Mouse (Mus musculus) stomach, adult 2 months (tissue): ENCODE measurements around the gene 1810009A15Rik. TPM values are rescaled to one million over a fixed set of nuclear protein-coding genes. Genes with fewer than 3 reads are reported as not detected.

Experiments
- polyA plus RNA-seq: library from polyadenylated mRNA; depleted of rRNA; stranded (reverse); fragments of >200 nt; gene quantifications from 2 replicates; pipeline ENCODE4 v1.2.3, GENCODE M21; 2012; rRNA removed

The 1810009A15Rik gene
- polyA plus RNA-seq = 2.3 and 2.6 TPM in 2 replicates

GRCm38 (mm10) chr19:8888511-8889385, at the start of gene 1810009A15Rik, which contains the start of gene Gm49416:
Gene 1810009A15Rik (plus strand): TSS chr19:8888853.
Gene Gm49416 (plus strand): TSS chr19:8888926.

GRCm38 (mm10) chr19:8839103-8839907, 49.3 kb upstream of the 1810009A15Rik start, which contains the start of gene Gng3:
Gene Gng3 (minus strand): TSS chr19:8839194.

GRCm38 (mm10) chr19:8850402-8850901, 38.2 kb upstream of the 1810009A15Rik start, which contains the start of gene Lrrn4cl:
Gene Lrrn4cl (plus strand): TSS chr19:8850768.

GRCm38 (mm10) chr19:8871267-8872186, 17.1 kb upstream of the 1810009A15Rik start, which contains the start of gene Ubxn1:
Gene Ubxn1 (plus strand): TSS chr19:8871496.

GRCm38 (mm10) chr19:8880311-8881033, 8.2 kb upstream of the 1810009A15Rik start, which contains the start of gene Uqcc3:
Gene Uqcc3 (minus strand): TSS chr19:8880923.

GRCm38 (mm10) chr19:8883616-8884015, 5.0 kb upstream of the 1810009A15Rik start, which contains the start of the genes Lbhd1 and Gm49403:
Gene Lbhd1 (plus strand): TSS chr19:8883732.
Gene Gm49403 (plus strand): TSS chr19:8883930.

GRCm38 (mm10) chr19:8892829-8893766, 4.4 kb downstream of the 1810009A15Rik start, which contains the start of gene Ints5:
Gene Ints5 (plus strand): TSS chr19:8893005.

GRCm38 (mm10) chr19:8897865-8898495, 9.3 kb downstream of the 1810009A15Rik start, which contains the start of gene Ganab:
Gene Ganab (plus strand): TSS chr19:8898071.

GRCm38 (mm10) chr19:8920073-8920736, 31.6 kb downstream of the 1810009A15Rik start, which contains the start of gene B3gat3:
Gene B3gat3 (plus strand): TSS chr19:8920374.

GRCm38 (mm10) chr19:8929224-8930088, 40.8 kb downstream of the 1810009A15Rik start, which contains the start of the genes Rom1 and Eml3:
Gene Rom1 (minus strand): TSS chr19:8929356.
Gene Eml3 (plus strand): TSS chr19:8929552.

Other genes starting within 250 kb of the 1810009A15Rik start
- gene Chrm1, start 225.1 kb upstream of the 1810009A15Rik start, polyA plus RNA-seq = 2.4 and 2.8 TPM in 2 replicates
- 59.0 and 70.9 TPM in 2 replicates for gene Slc3a2, start 165.5 kb upstream of the 1810009A15Rik start, polyA plus RNA-seq
- gene Wdr74, start 153.0 kb upstream of the 1810009A15Rik start, polyA plus RNA-seq = 13.9 and 17.6 TPM in 2 replicates
- not detected in 2 replicates for gene 1700092M07Rik, start 148.1 kb upstream of the 1810009A15Rik start, polyA plus RNA-seq
- gene Stx5a, start 147.4 kb upstream of the 1810009A15Rik start, polyA plus RNA-seq = 28.6 and 29.7 TPM in 2 replicates
- gene Nxf1, start 131.8 kb upstream of the 1810009A15Rik start, polyA plus RNA-seq = 24.7 and 38.5 TPM in 2 replicates
- gene Tmem223, start 117.9 kb upstream of the 1810009A15Rik start, polyA plus RNA-seq = 107 and 138 TPM in 2 replicates
- 63.5 and 70.7 TPM in 2 replicates for gene Tmem179b, start 114.4 kb upstream of the 1810009A15Rik start, polyA plus RNA-seq
- 5.5 and 9.3 TPM in 2 replicates for gene Taf6l, start 102.4 kb upstream of the 1810009A15Rik start, polyA plus RNA-seq
- gene Polr2g, start 90.3 kb upstream of the 1810009A15Rik start, polyA plus RNA-seq = 9.7 and 10.4 TPM in 2 replicates
- gene Zbtb3, start 86.3 kb upstream of the 1810009A15Rik start, polyA plus RNA-seq = 0.48 and 0.78 TPM in 2 replicates
- gene Ttc9c, start 69.5 kb upstream of the 1810009A15Rik start, polyA plus RNA-seq = 1.4 and 2.1 TPM in 2 replicates
- gene Hnrnpul2, start 68.8 kb upstream of the 1810009A15Rik start, polyA plus RNA-seq = 4.1 and 4.8 TPM in 2 replicates
- gene AC129217.1, start 59.1 kb upstream of the 1810009A15Rik start, polyA plus RNA-seq = 0.61 TPM in 1 of 2 replicates, not detected in the other
- gene Bscl2, start 51.4 kb upstream of the 1810009A15Rik start, polyA plus RNA-seq = 102 and 130 TPM in 2 replicates
- 0.41 and 0.42 TPM in 2 replicates for gene Gng3, start 49.7 kb upstream of the 1810009A15Rik start, polyA plus RNA-seq
- gene Lrrn4cl, start 38.1 kb upstream of the 1810009A15Rik start, polyA plus RNA-seq = 1.0 and 1.1 TPM in 2 replicates
- gene Ubxn1, start 17.4 kb upstream of the 1810009A15Rik start, polyA plus RNA-seq = 92.0 and 115 TPM in 2 replicates
- 7.5 and 9.7 TPM in 2 replicates for gene Uqcc3, start 7.9 kb upstream of the 1810009A15Rik start, polyA plus RNA-seq
- gene Lbhd1, start 5.1 kb upstream of the 1810009A15Rik start, polyA plus RNA-seq = 0.36 and 0.58 TPM in 2 replicates
- not detected in 2 replicates for gene Gm49403, start 4.9 kb upstream of the 1810009A15Rik start, polyA plus RNA-seq
- 0.21 TPM in 1 of 2 replicates, not detected in the other for gene Gm49416, start 73 bp downstream of the 1810009A15Rik start, polyA plus RNA-seq
- gene Ints5, start 4.2 kb downstream of the 1810009A15Rik start, polyA plus RNA-seq = 12.8 and 15.7 TPM in 2 replicates
- gene Ganab, start 9.2 kb downstream of the 1810009A15Rik start, polyA plus RNA-seq = 23.0 and 34.6 TPM in 2 replicates
- gene B3gat3, start 31.5 kb downstream of the 1810009A15Rik start, polyA plus RNA-seq = 51.9 and 68.6 TPM in 2 replicates
- 10.0 and 15.1 TPM in 2 replicates for gene Rom1, start 40.5 kb downstream of the 1810009A15Rik start, polyA plus RNA-seq
- gene Eml3, start 40.7 kb downstream of the 1810009A15Rik start, polyA plus RNA-seq = 27.6 and 30.6 TPM in 2 replicates
- gene Mta2, start 53.0 kb downstream of the 1810009A15Rik start, polyA plus RNA-seq = 7.1 and 8.7 TPM in 2 replicates
- 6.5 and 9.3 TPM in 2 replicates for gene Tut1, start 65.0 kb downstream of the 1810009A15Rik start, polyA plus RNA-seq
- 33.9 and 55.8 TPM in 2 replicates for gene Eef1g, start 78.2 kb downstream of the 1810009A15Rik start, polyA plus RNA-seq
- gene Ahnak, start 100.4 kb downstream of the 1810009A15Rik start, polyA plus RNA-seq = 6.4 and 12.5 TPM in 2 replicates
- 24.1 and 42.4 TPM in 2 replicates for gene Scgb1a1, start 199.1 kb downstream of the 1810009A15Rik start, polyA plus RNA-seq
- gene Asrgl1, start 246.8 kb downstream of the 1810009A15Rik start, polyA plus RNA-seq = 0.17 and 0.30 TPM in 2 replicates